Mouse (Mus musculus) MEL (cell line): ENCODE data around the gene Dagla. TPM values are rescaled to one million over a fixed set of nuclear protein-coding genes. Genes with fewer than 3 reads are reported as not detected.

Source experiments
- DNase-seq: peaks from one replicate; pipeline ENCODE4 v3.0.0; 2011; ENCODE audit warnings: low read depth, low spot score
- H3K27ac ChIP-seq: 2 replicates; pipeline ENCODE4 v1.5.1; 2012; ENCODE audit warnings: low read depth, mild to moderate bottlenecking, control low read depth, low read length, moderate library complexity; ENCODE audit not compliant: control insufficient read depth
- H3K27me3 ChIP-seq, 2 experiments: fragments of 150-350 bp in 1 of 2; sonication (generic) in 1 of 2; 2 replicates each; pipeline ENCODE4 v1.6.1; 2012; ENCODE audit warnings: low read length in 2 of 2, mild to moderate bottlenecking in 2 of 2, improper control_type of control experiment in 1 of 2, moderate library complexity in 1 of 2; ENCODE audit not compliant: insufficient read depth in 2 of 2, control insufficient read depth in 1 of 2
- H3K36me3 ChIP-seq, 2 experiments: 2 replicates each; pipeline ENCODE4 v1.6.1; 2012 to 2014; ENCODE audit warnings: low read length in 2 of 2, improper control_type of control experiment in 1 of 2, inconsistent platforms in 1 of 2, mild to moderate bottlenecking in 1 of 2; ENCODE audit not compliant: insufficient read depth in 2 of 2, control insufficient read depth in 1 of 2
- H3K4me1 ChIP-seq, 2 experiments: fragments of 150-350 bp in 1 of 2; sonication (generic) in 1 of 2; 2 replicates each; pipeline ENCODE4 v1.6.1; 2012; ENCODE audit warnings: low read length in 2 of 2, improper control_type of control experiment in 1 of 2, mild to moderate bottlenecking in 1 of 2; ENCODE audit not compliant: insufficient read depth in 2 of 2, control insufficient read depth in 1 of 2
- H3K4me3 ChIP-seq, 2 experiments: fragments of 150-350 bp in 1 of 2; sonication (generic) in 1 of 2; 2 replicates each; pipeline ENCODE4 v1.5.1; 2012; ENCODE audit warnings: low read depth in 2 of 2, low read length in 2 of 2, mild to moderate bottlenecking in 2 of 2, moderate library complexity in 2 of 2, control low read depth in 1 of 2, improper control_type of control experiment in 1 of 2; ENCODE audit not compliant: control insufficient read depth in 1 of 2, insufficient read depth in 1 of 2
- H3K79me2 ChIP-seq: 2 replicates; pipeline ENCODE4 v1.6.1; 2012; ENCODE audit warnings: mild to moderate bottlenecking, low read length, moderate library complexity; ENCODE audit not compliant: control insufficient read depth, poor library complexity, insufficient read depth
- H3K9ac ChIP-seq: 2 replicates; pipeline ENCODE4 v1.6.1; 2012; ENCODE audit warnings: low read depth, mild to moderate bottlenecking, control low read depth, low read length, moderate library complexity; ENCODE audit not compliant: control insufficient read depth, poor library complexity, severe bottlenecking
- H3K9me3 ChIP-seq: fragments of 150-350 bp; sonication (generic); replicated peaks from 2 replicates; pipeline ENCODE4 v1.6.1; 2012; ENCODE audit warnings: mild to moderate bottlenecking, low read length, improper control_type of control experiment, moderate library complexity; ENCODE audit not compliant: insufficient read depth
- BHLHE40 ChIP-seq: IDR thresholded peaks from 2 replicates; pipeline ENCODE4 v1.6.1; 2012; ENCODE audit warnings: low read depth, mild to moderate bottlenecking, inconsistent platforms, low read length, improper control_type of control experiment, borderline replicate concordance
- CHD1 ChIP-seq: IDR thresholded peaks from 2 replicates; pipeline ENCODE4 v1.6.1; 2012; ENCODE audit warnings: low read depth, mild to moderate bottlenecking, inconsistent platforms, low read length, improper control_type of control experiment
- CHD2 ChIP-seq: IDR thresholded peaks from 2 replicates; pipeline ENCODE4 v1.6.1; 2011; ENCODE audit warnings: low read length, improper control_type of control experiment
- CTCF ChIP-seq, 3 experiments: IDR thresholded peaks in 2 of 3; conservative IDR thresholded peaks in 1 of 3; 2 replicates each; pipeline ENCODE4 v1.5.1; 2011 to 2012; ENCODE audit warnings: low read length in 3 of 3, low read depth in 2 of 3, mild to moderate bottlenecking in 2 of 3, improper control_type of control experiment in 1 of 3, inconsistent platforms in 1 of 3, mixed read lengths in 1 of 3, moderate library complexity in 1 of 3; ENCODE audit not compliant: control insufficient read depth in 1 of 3, insufficient read depth in 1 of 3, poor library complexity in 1 of 3, severe bottlenecking in 1 of 3
- E2F4 ChIP-seq: IDR thresholded peaks from 2 replicates; pipeline ENCODE4 v1.6.1; 2011; ENCODE audit warnings: low read depth, low read length, improper control_type of control experiment, borderline replicate concordance
- ELF1 ChIP-seq: IDR thresholded peaks from 2 replicates; pipeline ENCODE4 v1.6.1; 2014; ENCODE audit warnings: low read depth, mild to moderate bottlenecking, inconsistent platforms, low read length, improper control_type of control experiment, moderate library complexity
- EP300 ChIP-seq, 2 experiments: IDR thresholded peaks; 2 replicates each; pipeline ENCODE4 v1.6.1; 2011; ENCODE audit warnings: improper control_type of control experiment in 2 of 2, low read length in 2 of 2, low read depth in 1 of 2, mild to moderate bottlenecking in 1 of 2
- ETS1 ChIP-seq: IDR thresholded peaks from 2 replicates; pipeline ENCODE4 v1.6.1; 2012; ENCODE audit warnings: low read depth, mild to moderate bottlenecking, inconsistent platforms, low read length, improper control_type of control experiment, moderate library complexity
- GABPA ChIP-seq: IDR thresholded peaks from 2 replicates; pipeline ENCODE4 v1.6.1; 2012; ENCODE audit warnings: low read depth, mild to moderate bottlenecking, inconsistent platforms, low read length, improper control_type of control experiment, moderate library complexity
- GATA1 ChIP-seq: IDR thresholded peaks from 2 replicates; pipeline ENCODE4 v1.6.1; 2011; ENCODE audit warnings: low read depth, low read length, improper control_type of control experiment
- HCFC1 ChIP-seq: IDR thresholded peaks from 2 replicates; pipeline ENCODE4 v1.6.1; 2012; ENCODE audit warnings: low read depth, mild to moderate bottlenecking, inconsistent platforms, low read length, improper control_type of control experiment, moderate library complexity
- JUND ChIP-seq: IDR thresholded peaks from 2 replicates; pipeline ENCODE4 v1.6.1; 2011; ENCODE audit warnings: low read depth, mild to moderate bottlenecking, improper control_type of control experiment, low read length
- KAT2A ChIP-seq: conservative IDR thresholded peaks from 2 replicates; pipeline ENCODE4 v1.6.1; 2012; ENCODE audit warnings: low read depth, low read length, improper control_type of control experiment, inconsistent platforms
- MAFK ChIP-seq: IDR thresholded peaks from 2 replicates; pipeline ENCODE4 v1.6.1; 2011; ENCODE audit warnings: low read depth, mild to moderate bottlenecking, low read length, improper control_type of control experiment, borderline replicate concordance
- MAX ChIP-seq: IDR thresholded peaks from 2 replicates; pipeline ENCODE4 v1.6.1; 2011; ENCODE audit warnings: low read length, improper control_type of control experiment
- MAZ ChIP-seq: IDR thresholded peaks from 2 replicates; pipeline ENCODE4 v1.6.1; 2012; ENCODE audit warnings: low read depth, mild to moderate bottlenecking, inconsistent platforms, low read length, improper control_type of control experiment
- MEF2A ChIP-seq: IDR thresholded peaks from 2 replicates; pipeline ENCODE4 v1.6.1; 2014; ENCODE audit warnings: low read depth, mild to moderate bottlenecking, inconsistent platforms, low read length, improper control_type of control experiment; ENCODE audit not compliant: poor library complexity, insufficient replicate concordance, severe bottlenecking; ENCODE audit errors: extremely low read depth
- MXI1 ChIP-seq: IDR thresholded peaks from 2 replicates; pipeline ENCODE4 v1.6.1; 2011; ENCODE audit warnings: mild to moderate bottlenecking, low read depth, low read length, improper control_type of control experiment
- MYB ChIP-seq: IDR thresholded peaks from 2 replicates; pipeline ENCODE4 v1.6.1; 2011; ENCODE audit warnings: mild to moderate bottlenecking, low read depth, low read length, improper control_type of control experiment
- NELFE ChIP-seq: IDR thresholded peaks from 2 replicates; pipeline ENCODE4 v1.6.1; 2011; ENCODE audit warnings: low read depth, low read length, improper control_type of control experiment
- POLR2A ChIP-seq, 2 experiments: IDR thresholded peaks; 2 replicates each; pipeline ENCODE4 v1.6.1; 2011 to 2012; ENCODE audit warnings: low read length in 2 of 2, mild to moderate bottlenecking in 2 of 2, control low read depth in 1 of 2, improper control_type of control experiment in 1 of 2, low read depth in 1 of 2, moderate library complexity in 1 of 2; ENCODE audit not compliant: control insufficient read depth in 1 of 2, insufficient read depth in 1 of 2, poor library complexity in 1 of 2
- POLR2AphosphoS2 ChIP-seq: IDR thresholded peaks from 2 replicates; pipeline ENCODE4 v1.6.1; 2011; ENCODE audit warnings: low read length, improper control_type of control experiment
- POLR2AphosphoS5 ChIP-seq: IDR thresholded peaks from 2 replicates; pipeline ENCODE4 v1.6.1; 2012; ENCODE audit warnings: low read depth, borderline replicate concordance, mild to moderate bottlenecking, inconsistent platforms, low read length, moderate library complexity, mixed read lengths
- RAD21 ChIP-seq: IDR thresholded peaks from 2 replicates; pipeline ENCODE4 v1.6.1; 2011; ENCODE audit warnings: mild to moderate bottlenecking, low read depth, low read length, improper control_type of control experiment
- RCOR1 ChIP-seq: IDR thresholded peaks from 2 replicates; pipeline ENCODE4 v1.6.1; 2012; ENCODE audit warnings: low read depth, mild to moderate bottlenecking, inconsistent platforms, low read length, improper control_type of control experiment
- SIN3A ChIP-seq: IDR thresholded peaks from 2 replicates; pipeline ENCODE4 v1.6.1; 2012; ENCODE audit warnings: low read length, improper control_type of control experiment, inconsistent platforms
- SMC3 ChIP-seq: IDR thresholded peaks from 2 replicates; pipeline ENCODE4 v1.6.1; 2011; ENCODE audit warnings: low read depth, low read length, improper control_type of control experiment
- TAL1 ChIP-seq: IDR thresholded peaks from 2 replicates; pipeline ENCODE4 v1.6.1; 2012; ENCODE audit warnings: mild to moderate bottlenecking, inconsistent platforms, low read length, moderate library complexity, mixed read lengths
- TCF12 ChIP-seq: IDR thresholded peaks from 2 replicates; pipeline ENCODE4 v1.6.1; 2014; ENCODE audit warnings: low read depth, mild to moderate bottlenecking, inconsistent platforms, low read length, improper control_type of control experiment, moderate library complexity
- UBTF ChIP-seq: IDR thresholded peaks from 2 replicates; pipeline ENCODE4 v1.6.1; 2012; ENCODE audit warnings: low read depth, mild to moderate bottlenecking, inconsistent platforms, low read length, improper control_type of control experiment, moderate library complexity, borderline replicate concordance; ENCODE audit not compliant: insufficient read depth
- USF1 ChIP-seq: IDR thresholded peaks from 2 replicates; pipeline ENCODE4 v1.6.1; 2014; ENCODE audit warnings: low read depth, mild to moderate bottlenecking, inconsistent platforms, low read length, improper control_type of control experiment, moderate library complexity
- USF2 ChIP-seq, 2 experiments: IDR thresholded peaks; 2 replicates each; pipeline ENCODE4 v1.6.1; 2011 to 2012; ENCODE audit warnings: improper control_type of control experiment in 2 of 2, low read length in 2 of 2, borderline replicate concordance in 1 of 2, inconsistent platforms in 1 of 2, low read depth in 1 of 2, mild to moderate bottlenecking in 1 of 2; ENCODE audit not compliant: insufficient read depth in 1 of 2
- ZC3H11A ChIP-seq: IDR thresholded peaks from 2 replicates; pipeline ENCODE4 v1.6.1; 2012; ENCODE audit warnings: low read depth, mild to moderate bottlenecking, inconsistent platforms, low read length, improper control_type of control experiment
- ZKSCAN1 ChIP-seq: IDR thresholded peaks from 2 replicates; pipeline ENCODE4 v1.6.1; 2012; ENCODE audit warnings: low read depth, mild to moderate bottlenecking, inconsistent platforms, low read length, improper control_type of control experiment, moderate library complexity
- ZMIZ1 ChIP-seq: IDR thresholded peaks from 2 replicates; pipeline ENCODE4 v1.6.1; 2012; ENCODE audit warnings: low read depth, mild to moderate bottlenecking, inconsistent platforms, low read length, improper control_type of control experiment, moderate library complexity
- ZNF384 ChIP-seq: IDR thresholded peaks from 2 replicates; pipeline ENCODE4 v1.6.1; 2012; ENCODE audit warnings: low read depth, mild to moderate bottlenecking, inconsistent platforms, low read length, improper control_type of control experiment
- polyA plus RNA-seq, 2 experiments: library from polyadenylated mRNA; stranded (reverse) in 1 of 2; unstranded in 1 of 2; fragments of >175 nt in 1 of 2; fragments of >200 nt in 1 of 2; gene quantifications; 2 replicates each; pipeline versions ENCODE4 v1.2.1 to v1.2.4; 2012; ENCODE audit warnings: low replicate concordance in 2 of 2, low read depth in 1 of 2; ENCODE audit not compliant: insufficient read length in 2 of 2, insufficient read depth in 1 of 2, missing spikeins in 1 of 2
- total RNA-seq: library from RNA; depleted of rRNA; stranded (reverse); fragments of 300-350 nt; gene quantifications from 2 replicates; pipeline ENCODE4 v1.2.3, GENCODE M21; 2012

Gene Dagla
- total and polyA plus RNA-seq, 3 experiments: not detected

DNA sequence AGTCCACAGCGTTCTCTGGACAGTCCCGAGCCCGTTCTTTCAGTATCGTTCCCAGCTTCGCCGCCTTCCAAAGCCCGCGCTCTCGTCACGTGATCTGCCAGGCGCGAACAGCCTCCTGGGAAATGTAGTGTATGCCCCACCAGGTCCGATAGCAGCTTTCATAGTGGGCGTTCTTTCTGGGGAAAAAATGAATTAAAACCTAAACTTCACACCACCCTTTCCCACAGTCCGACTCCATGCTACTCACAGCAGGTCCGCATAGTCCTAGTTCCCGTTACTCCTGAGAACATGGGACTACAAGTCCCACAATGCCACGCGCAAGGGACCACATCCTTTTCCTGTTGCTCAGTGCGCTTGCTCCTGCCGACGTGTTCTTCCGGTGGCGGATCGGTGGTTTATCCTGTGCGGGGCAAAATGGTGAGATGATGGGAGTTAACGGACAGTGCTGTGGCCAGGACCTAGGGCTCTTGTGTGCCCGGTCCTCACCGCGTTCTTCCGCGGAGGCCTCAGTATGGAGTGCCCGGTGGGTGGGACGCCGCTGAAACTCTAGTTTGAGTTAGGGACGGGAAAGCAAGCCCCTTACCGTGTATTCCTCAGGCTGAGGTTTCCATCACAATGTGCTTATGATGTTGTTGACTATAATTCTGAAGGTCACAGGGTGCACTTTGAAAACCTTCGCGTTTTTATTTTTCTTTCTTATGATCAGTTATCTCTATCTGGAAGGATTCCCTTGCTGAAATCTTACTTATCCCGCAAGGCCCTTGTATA lies 100.6 kb downstream of the Dagla start, which contains the start of the genes Tmem258 and Fen1:
Gene Tmem258 (plus strand): TSS at position 167 of the 768 bp plus-strand sequence.
Gene Fen1 (minus strand): TSS at position 322 of the 768 bp plus-strand sequence.
- H3K27me3 ChIP-seq: no peaks in the 10 kb centered on the region
- no peaks in the 10 kb centered on the region for H3K9me3 ChIP-seq
- H3K79me2 ChIP-seq: peaks cover 41% of the 10 kb centered on the region
- H3K4me1 ChIP-seq: peaks cover 0 to 11% of the 10 kb centered on the region in 2 experiments; a peak in 2 of 4 replicates
- peak within 1 kb of the TSS; percentile 90 for H3K9ac ChIP-seq
- peaks cover 4 to 16% of the 10 kb centered on the region in 2 experiments for H3K36me3 ChIP-seq
- peak within 1 kb of the TSS; percentile 79 to 95 for H3K4me3 ChIP-seq
- H3K27ac ChIP-seq: peak within 1 kb of the TSS; percentile 95
- DNase-seq: peak; percentile 93
- no peak for TF ChIP-seq ZKSCAN1
- TF ChIP-seq BHLHE40: peak; percentile 36; the same call in 1 of the 2 replicates
- no peak for TF ChIP-seq RCOR1
- TF ChIP-seq GATA1: no peak
- peak; percentile 97 for TF ChIP-seq E2F4
- no peak for TF ChIP-seq JUND
- TF ChIP-seq NELFE: peak; percentile 82
- TF ChIP-seq CHD1: peak; percentile 80; the same call in 1 of the 2 replicates
- peak; percentile 55 to 92; a peak in 3 of 4 replicates for TF ChIP-seq POLR2A (IDR thresholded peaks at IDR 0.05; ENCODE audit: control insufficient read depth in 1 of 2, insufficient read depth in 1 of 2, low read depth in 1 of 2, low read length in 2 of 2, poor library complexity in 1 of 2)
- TF ChIP-seq ZNF384: no peak
- TF ChIP-seq UBTF: no peak
- no peak for TF ChIP-seq MAFK
- TF ChIP-seq MAZ: no peak
- no peak for TF ChIP-seq ZC3H11A
- TF ChIP-seq POLR2AphosphoS2: peak; percentile 90; the same call in 1 of the 2 replicates
- TF ChIP-seq MYB: no peak
- TF ChIP-seq MXI1: no peak
- TF ChIP-seq MAX: peak; percentile 82
- peak; percentile 66 to 90 for TF ChIP-seq USF2 (IDR thresholded peaks at IDR 0.05; ENCODE audit: borderline replicate concordance in 1 of 2, insufficient read depth in 1 of 2, low read depth in 1 of 2, low read length in 2 of 2)
- peak; percentile 83 for TF ChIP-seq ELF1
- TF ChIP-seq USF1: peak; percentile 97
- TF ChIP-seq ETS1: 0 out of 2 replicates have a peak, but pooled peaks have one; percentile 11
- TF ChIP-seq EP300 (IDR thresholded peaks at IDR 0.05; ENCODE audit: low read depth in 1 of 2, low read length in 2 of 2): no peak
- TF ChIP-seq RAD21: no peak
- no peak for TF ChIP-seq CHD2
- no peak for TF ChIP-seq CTCF (IDR thresholded peaks at IDR 0.05 in 2 of 3, conservative IDR thresholded peaks at IDR 0.05 in 1 of 3; ENCODE audit: control insufficient read depth in 1 of 3, insufficient read depth in 1 of 3, low read depth in 2 of 3, low read length in 3 of 3, poor library complexity in 1 of 3, severe bottlenecking in 1 of 3)
- no peak for TF ChIP-seq GABPA
- TF ChIP-seq KAT2A: peak; percentile 87
- TF ChIP-seq SMC3: 0 out of 2 replicates have a peak, but pooled peaks have one; percentile 0
- no peak for TF ChIP-seq TAL1
- peak; percentile 59 for TF ChIP-seq SIN3A
- peak; percentile 55; the same call in 1 of the 2 replicates for TF ChIP-seq TCF12
- peak; percentile 61; the same call in 1 of the 2 replicates for TF ChIP-seq ZMIZ1
- peak; percentile 96 for TF ChIP-seq HCFC1
- no peak for TF ChIP-seq MEF2A
- no peak for TF ChIP-seq POLR2AphosphoS5
